Mouse (Mus musculus): ENCODE measurements around the gene Pcbp4. TPM values are rescaled to one million over a fixed set of nuclear protein-coding genes. Genes with fewer than 3 reads are reported as not detected.

The Pcbp4 gene
- total RNA-seq, 1 experiment from 2014 or later: 9.7 TPM

- no peak for ATAC-seq (replicated peaks; ENCODE audit: insufficient number of reproducible peaks, low FRiP score, low TSS enrichment, poor library complexity, severe bottlenecking)
These were observed 7.4 kb downstream of the Pcbp4 start for GRCm38 (mm10) chr9:106460401-106461025.

- ATAC-seq (replicated peaks; ENCODE audit: insufficient number of reproducible peaks, low FRiP score, low TSS enrichment, poor library complexity, severe bottlenecking): no peak
These were observed 7.9 kb downstream of the Pcbp4 start for GRCm38 (mm10) chr9:106461026-106461415.

- no peak for ATAC-seq (replicated peaks; ENCODE audit: insufficient number of reproducible peaks, low FRiP score, low TSS enrichment, poor library complexity, severe bottlenecking)
These were observed 8.7 kb downstream of the Pcbp4 start for GRCm38 (mm10) chr9:106461641-106462429.

- no peak for ATAC-seq (replicated peaks; ENCODE audit: insufficient number of reproducible peaks, low FRiP score, low TSS enrichment, poor library complexity, severe bottlenecking)
These were observed 9.3 kb downstream of the Pcbp4 start for GRCm38 (mm10) chr9:106462430-106462800.

GRCm38 (mm10) chr9:106463122-106464063, 10.3 kb downstream of the Pcbp4 start:
- no peak for ATAC-seq (replicated peaks; ENCODE audit: insufficient number of reproducible peaks, low FRiP score, low TSS enrichment, poor library complexity, severe bottlenecking)

- no peak for ATAC-seq (replicated peaks; ENCODE audit: insufficient number of reproducible peaks, low FRiP score, low TSS enrichment, poor library complexity, severe bottlenecking)
These were observed 11.9 kb downstream of the Pcbp4 start for GRCm38 (mm10) chr9:106464751-106465541.

- no peak for ATAC-seq (replicated peaks; ENCODE audit: insufficient number of reproducible peaks, low FRiP score, low TSS enrichment, poor library complexity, severe bottlenecking)
These were observed 12.6 kb downstream of the Pcbp4 start, which contains the start of gene Gpr62 for GRCm38 (mm10) chr9:106465571-106466200. Gpr62 (minus strand) TSS chr9:106465938.

- no peak for ATAC-seq (replicated peaks; ENCODE audit: insufficient number of reproducible peaks, low FRiP score, low TSS enrichment, poor library complexity, severe bottlenecking)
These were observed 13.6 kb downstream of the Pcbp4 start for GRCm38 (mm10) chr9:106466721-106467120.

GRCm38 (mm10) chr9:106467746-106468145, 14.7 kb downstream of the Pcbp4 start:
- ATAC-seq (replicated peaks; ENCODE audit: insufficient number of reproducible peaks, low FRiP score, low TSS enrichment, poor library complexity, severe bottlenecking): no peak

GRCm38 (mm10) chr9:106469317-106469716, 16.2 kb downstream of the Pcbp4 start:
- ATAC-seq (replicated peaks; ENCODE audit: insufficient number of reproducible peaks, low FRiP score, low TSS enrichment, poor library complexity, severe bottlenecking): no peak

GRCm38 (mm10) chr9:106469776-106470175, 16.7 kb downstream of the Pcbp4 start:
- no peak for ATAC-seq (replicated peaks; ENCODE audit: insufficient number of reproducible peaks, low FRiP score, low TSS enrichment, poor library complexity, severe bottlenecking)

GRCm38 (mm10) chr9:106470991-106471750, 18.1 kb downstream of the Pcbp4 start:
- no peak for ATAC-seq (replicated peaks; ENCODE audit: insufficient number of reproducible peaks, low FRiP score, low TSS enrichment, poor library complexity, severe bottlenecking)

GRCm38 (mm10) chr9:106471892-106472291, 18.8 kb downstream of the Pcbp4 start:
- no peak for ATAC-seq (replicated peaks; ENCODE audit: insufficient number of reproducible peaks, low FRiP score, low TSS enrichment, poor library complexity, severe bottlenecking)

GRCm38 (mm10) chr9:106472321-106472720, 19.2 kb downstream of the Pcbp4 start:
- ATAC-seq (replicated peaks; ENCODE audit: insufficient number of reproducible peaks, low FRiP score, low TSS enrichment, poor library complexity, severe bottlenecking): no peak

- no peak for ATAC-seq (replicated peaks; ENCODE audit: insufficient number of reproducible peaks, low FRiP score, low TSS enrichment, poor library complexity, severe bottlenecking)
These were observed 20.1 kb downstream of the Pcbp4 start for GRCm38 (mm10) chr9:106473081-106473752.

GRCm38 (mm10) chr9:106473753-106474105, 20.6 kb downstream of the Pcbp4 start:
- ATAC-seq (replicated peaks; ENCODE audit: insufficient number of reproducible peaks, low FRiP score, low TSS enrichment, poor library complexity, severe bottlenecking): no peak

GRCm38 (mm10) chr9:106474456-106474855, 21.4 kb downstream of the Pcbp4 start:
- peak; percentile 20; the same call in 1 of the 2 replicates for ATAC-seq (replicated peaks; ENCODE audit: insufficient number of reproducible peaks, low FRiP score, low TSS enrichment, poor library complexity, severe bottlenecking)
